Mouse (Mus musculus) Muller cell, postnatal 12 days (primary cell): ENCODE data around the gene Ptch1.

Source experiments
- DNase-seq: peaks from one replicate; pipeline ENCODE4 v3.0.0-alpha.2; 2015; ENCODE audit errors: inconsistent ontology term

Gene Ptch1

GRCm38 (mm10) chr13:63496646-63497582 is 76.5 kb downstream of the Ptch1 start, which contains the start of gene Fancc:
Gene Fancc (minus strand): TSS chr13:63497278.
- peak; percentile 88 for DNase-seq

- no peak for DNase-seq
Observed at GRCm38 (mm10) chr13:63487707-63488042, 85.7 kb downstream of the Ptch1 start.

- no peak for DNase-seq
Observed at GRCm38 (mm10) chr13:63486791-63487706, 86.3 kb downstream of the Ptch1 start.

GRCm38 (mm10) chr13:63475356-63475755 is 98.0 kb downstream of the Ptch1 start:
- DNase-seq: no peak
